Mouse (Mus musculus) myocyte (in vitro differentiated cells): Measurements from ENCODE around the gene Bpifb2. TPM values are rescaled to one million over a fixed set of nuclear protein-coding genes. Genes with fewer than 3 reads are reported as not detected.

Experiments
- H3K27me3 ChIP-seq: one replicate; pipeline ENCODE4 v1.6.1; 2011; ENCODE audit not compliant: control insufficient read depth, insufficient read depth, insufficient read length
- H3K36me3 ChIP-seq: one replicate; pipeline ENCODE4 v1.6.1; 2011; ENCODE audit not compliant: control insufficient read depth, insufficient read depth
- H3K4me2 ChIP-seq: one replicate; pipeline ENCODE4 v1.6.1; 2011; ENCODE audit warnings: low read depth, control low read depth
- H3K4me3 ChIP-seq: one replicate; pipeline ENCODE4 v1.5.1; 2011; ENCODE audit warnings: mild to moderate bottlenecking, control low read depth, moderate library complexity
- H3K79me2 ChIP-seq: one replicate; pipeline ENCODE4 v1.6.1; 2011; ENCODE audit not compliant: control insufficient read depth, insufficient read depth
- H3ac ChIP-seq: one replicate; pipeline ENCODE4 v1.6.1; 2011; ENCODE audit not compliant: control insufficient read depth, insufficient read length
- CEBPB ChIP-seq: IDR thresholded peaks from 2 replicates; pipeline ENCODE4 v1.6.1; 2011; ENCODE audit warnings: mild to moderate bottlenecking, moderate library complexity; ENCODE audit not compliant: poor library complexity, insufficient read depth, severe bottlenecking
- E2F4 ChIP-seq: IDR thresholded peaks from one replicate; pipeline ENCODE4 v1.6.1; 2011; ENCODE audit warnings: mild to moderate bottlenecking, control low read depth, moderate library complexity; ENCODE audit not compliant: insufficient read depth
- MAX ChIP-seq: IDR thresholded peaks from one replicate; pipeline ENCODE4 v1.6.1; 2011; ENCODE audit warnings: low read depth, mild to moderate bottlenecking, control low read depth
- MYOD1 ChIP-seq, 3 experiments: IDR thresholded peaks; one replicate each; pipeline ENCODE4 v1.6.1; 2011; ENCODE audit warnings: control low read depth in 2 of 3, low read depth in 2 of 3, mild to moderate bottlenecking in 2 of 3, moderate library complexity in 1 of 3; ENCODE audit not compliant: insufficient read length in 2 of 3, control insufficient read depth in 1 of 3
- MYOG ChIP-seq, 3 experiments: IDR thresholded peaks; one replicate each; pipeline ENCODE4 v1.6.1; 2011; ENCODE audit warnings: control low read depth in 2 of 3, low read depth in 2 of 3, mild to moderate bottlenecking in 2 of 3; ENCODE audit not compliant: insufficient read length in 2 of 3, control insufficient read depth in 1 of 3, insufficient read depth in 1 of 3
- POLR2A ChIP-seq: IDR thresholded peaks from one replicate; pipeline ENCODE4 v1.6.1; 2011; ENCODE audit warnings: low read depth, mild to moderate bottlenecking, control low read depth, moderate library complexity; ENCODE audit not compliant: insufficient read length
- POLR2AphosphoS2 ChIP-seq: IDR thresholded peaks from one replicate; pipeline ENCODE4 v1.6.1; 2011; ENCODE audit warnings: low read depth, control low read depth; ENCODE audit not compliant: insufficient read length
- REST ChIP-seq: IDR thresholded peaks from one replicate; pipeline ENCODE4 v1.6.1; 2011; ENCODE audit warnings: mild to moderate bottlenecking, control low read depth, moderate library complexity; ENCODE audit not compliant: insufficient read depth, insufficient read length
- SRF ChIP-seq: IDR thresholded peaks from one replicate; pipeline ENCODE4 v1.6.1; 2011; ENCODE audit warnings: low read depth; ENCODE audit not compliant: control insufficient read depth, insufficient read length
- TCF12 ChIP-seq: IDR thresholded peaks from one replicate; pipeline ENCODE4 v1.6.1; 2011; ENCODE audit warnings: mild to moderate bottlenecking, control low read depth; ENCODE audit not compliant: poor library complexity, insufficient read depth, severe bottlenecking
- TCF3 ChIP-seq: IDR thresholded peaks from one replicate; pipeline ENCODE4 v1.6.1; 2011; ENCODE audit warnings: low read depth, control low read depth; ENCODE audit not compliant: insufficient read length
- USF1 ChIP-seq: IDR thresholded peaks from one replicate; pipeline ENCODE4 v1.6.1; 2011; ENCODE audit warnings: low read depth, mild to moderate bottlenecking, control low read depth, moderate library complexity
- polyA plus RNA-seq: library from polyadenylated mRNA; unstranded; fragments of >200 nt; fragmentation: generic; extraction: Trizol; gene quantifications from one replicate; pipeline ENCODE4 v1.2.1, GENCODE M21; 2012; ENCODE audit warnings: missing spikeins

Gene Bpifb2
- polyA plus RNA-seq, 1 experiment, result not detected

GRCm38 (mm10) chr2:153937843-153938242 is 63.0 kb downstream of the Bpifb2 start, which contains the start of gene Bpifb4:
Gene Bpifb4, plus strand, starts transcription at chr2:153938212.
- no peak within 1 kb of the TSS for H3ac ChIP-seq
- H3K27me3 ChIP-seq, result no peaks in the 10 kb centered on the region
- no peaks in the 10 kb centered on the region for H3K36me3 ChIP-seq
- TF ChIP-seq MAX (no peak), USF1 (peak; percentile 39)
- no peak within 1 kb of the TSS for H3K4me3 ChIP-seq
- no peak within 1 kb of the TSS for H3K4me2 ChIP-seq
- no peaks in the 10 kb centered on the region for H3K79me2 ChIP-seq

- H3K79me2 ChIP-seq, result no peaks in the 10 kb centered on the region
- H3K4me3 ChIP-seq, result no peak overlapping the region
- TF ChIP-seq MYOG (IDR thresholded peaks at IDR 0.05; ENCODE audit: control insufficient read depth in 1 of 3, insufficient read depth in 1 of 3, insufficient read length in 2 of 3, low read depth in 2 of 3), result no peak
- no peak for TF ChIP-seq POLR2AphosphoS2
- TF ChIP-seq CEBPB, result no peak
- no peak for TF ChIP-seq E2F4
- TF ChIP-seq MAX, result no peak
- TF ChIP-seq SRF, result no peak
- TF ChIP-seq TCF3, result no peak
- TF ChIP-seq REST, result no peak
- TF ChIP-seq POLR2A, result no peak
- no peak for TF ChIP-seq USF1
- TF ChIP-seq MYOD1 (IDR thresholded peaks at IDR 0.05; ENCODE audit: control insufficient read depth in 1 of 3, insufficient read length in 2 of 3, low read depth in 2 of 3), result no peak
- TF ChIP-seq TCF12, result no peak
- H3K27me3 ChIP-seq, result no peaks in the 10 kb centered on the region
- no peak overlapping the region for H3ac ChIP-seq
- no peaks in the 10 kb centered on the region for H3K36me3 ChIP-seq
- no peak overlapping the region for H3K4me2 ChIP-seq
Measured at GRCm38 (mm10) chr2:153943537-153943936, 68.7 kb downstream of the Bpifb2 start.

- Histone ChIP-seq H3K79me2 (no peaks in the 10 kb centered on the region), H3K36me3 (no peaks in the 10 kb centered on the region), H3ac (no peak overlapping the region), H3K4me2 (no peak overlapping the region), H3K4me3 (no peak overlapping the region), H3K27me3 (no peaks in the 10 kb centered on the region)
- no peak for TF ChIP-seq TCF3
- no peak for TF ChIP-seq POLR2AphosphoS2
- no peak for TF ChIP-seq CEBPB
- no peak for TF ChIP-seq E2F4
- no peak for TF ChIP-seq POLR2A
- no peak for TF ChIP-seq MYOD1 (IDR thresholded peaks at IDR 0.05; ENCODE audit: control insufficient read depth in 1 of 3, insufficient read length in 2 of 3, low read depth in 2 of 3)
- TF ChIP-seq MAX, result no peak
- TF ChIP-seq USF1, result no peak
- no peak for TF ChIP-seq TCF12
- no peak for TF ChIP-seq REST
- TF ChIP-seq SRF, result no peak
- TF ChIP-seq MYOG (IDR thresholded peaks at IDR 0.05; ENCODE audit: control insufficient read depth in 1 of 3, insufficient read depth in 1 of 3, insufficient read length in 2 of 3, low read depth in 2 of 3), result no peak
Measured at GRCm38 (mm10) chr2:153944567-153944966, 69.7 kb downstream of the Bpifb2 start.

Other genes starting within 250 kb of the Bpifb2 start
- gene Commd7, start 242.3 kb upstream of the Bpifb2 start, polyA plus RNA-seq, result 22.3 TPM
- 0.62 TPM for gene Dnmt3b, start 225.6 kb upstream of the Bpifb2 start, polyA plus RNA-seq
- not detected for gene Dnmt3c, start 178.4 kb upstream of the Bpifb2 start, polyA plus RNA-seq
- 60.5 TPM for gene Mapre1, start 133.8 kb upstream of the Bpifb2 start, polyA plus RNA-seq
- gene Efcab8, start 95.1 kb upstream of the Bpifb2 start, polyA plus RNA-seq, result 0.04 TPM
- not detected for gene Sun5, start 4.0 kb upstream of the Bpifb2 start, polyA plus RNA-seq
- gene Bpifb6, start 25.3 kb downstream of the Bpifb2 start, polyA plus RNA-seq, result not detected
- gene Bpifb3, start 43.2 kb downstream of the Bpifb2 start, polyA plus RNA-seq, result not detected
- not detected for gene Bpifb4, start 63.2 kb downstream of the Bpifb2 start, polyA plus RNA-seq
- not detected for gene Bpifa6, start 99.9 kb downstream of the Bpifb2 start, polyA plus RNA-seq
- not detected for gene Bpifa2, start 133.2 kb downstream of the Bpifb2 start, polyA plus RNA-seq